8 mouse cellular contexts compared by ENCODE assay signal in the genomic region with DNA sequence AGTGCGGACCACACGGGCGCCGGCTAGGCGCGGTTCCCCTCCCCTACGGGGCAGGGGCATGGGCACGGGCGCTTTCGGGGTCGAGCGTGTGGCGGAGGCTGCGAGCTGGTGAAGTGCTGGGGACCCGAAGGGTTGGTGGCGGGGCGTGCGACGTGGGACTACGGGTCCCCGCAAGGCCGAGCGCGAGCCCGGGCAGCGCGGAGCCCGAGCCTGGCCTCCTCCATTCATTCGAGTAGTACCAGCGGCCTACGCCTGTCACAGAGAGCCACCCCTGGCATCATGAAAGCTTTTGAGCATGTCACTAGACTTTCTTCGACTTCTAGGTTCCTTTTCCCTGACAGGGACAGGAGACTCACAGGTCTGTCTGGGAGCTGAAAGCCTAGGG. TPM values are rescaled to one million over a fixed set of nuclear protein-coding genes. Genes with fewer than 3 reads are reported as not detected.
DNase-seq lines count a peak whose midpoint lies in the region; ATAC-seq lines count a peak whose summit lies in the region.

Gene Mroh8 (minus strand): TSS at position 134 of the 385 bp plus-strand sequence.

- peak within 1 kb of the TSS; percentile 92 for H3K9ac ChIP-seq in hindbrain, embryonic 11.5 days (ENCODE audit: low read depth, low read length)
- peak within 1 kb of the TSS; percentile 96 for H3K9ac ChIP-seq in liver, embryonic 15.5 days

- intact Hi-C loops in left cerebral cortex, postnatal 4 days (cut with DNase I): loop anchor here (5.0 kb wide), 1 partner anchor 77 kb away; the partner anchor contains the start of gene Rbl1
- intact Hi-C loops in gastrocnemius, postnatal 36 days (cut with DNase I): no loop called here

- DNase-seq in left cerebral cortex, adult 11 months (ENCODE audit: low spot score): peak; percentile 48
- DNase-seq in left cerebral cortex, postnatal 4 days: no peak
- DNase-seq in MN1 (ENCODE audit: low spot score): peak; percentile 57
- peak; percentile 73 to 76 for DNase-seq in cerebellum, postnatal 36 days
- DNase-seq in hindbrain, embryonic 11.5 days (ENCODE audit: low spot score): no peak
- DNase-seq in gastrocnemius, postnatal 36 days: no peak
- no peak for DNase-seq in testis, postnatal 14 days (ENCODE audit: low spot score)

- no peaks in the 10 kb centered on the region for H3K27me3 ChIP-seq in hindbrain, embryonic 11.5 days (ENCODE audit: control insufficient read depth, insufficient read depth, low read length)
- no peaks in the 10 kb centered on the region for H3K27me3 ChIP-seq in liver, embryonic 15.5 days

- WGBS in hindbrain, embryonic 11.5 days: under 1% methylated on average over 32 of the region's 32 CpGs
- under 1% methylated on average over 29 of the region's 32 CpGs for WGBS in liver, embryonic 15.5 days (ENCODE audit: insufficient replicate concordance)

- no peaks in the 10 kb centered on the region for H3K36me3 ChIP-seq in hindbrain, embryonic 11.5 days (ENCODE audit: control insufficient read depth, insufficient read depth, low read length)
- H3K36me3 ChIP-seq in liver, embryonic 15.5 days (replicated peaks): peaks cover 25% of the 10 kb centered on the region

- peak within 1 kb of the TSS; percentile 91 for H3K27ac ChIP-seq in hindbrain, embryonic 11.5 days (ENCODE audit: low read depth, low read length)
- H3K27ac ChIP-seq in liver, embryonic 15.5 days (replicated peaks): peak within 1 kb of the TSS; percentile 93

- no peaks in the 10 kb centered on the region for H3K9me3 ChIP-seq in hindbrain, embryonic 11.5 days (ENCODE audit: control insufficient read depth, low read length)
- H3K9me3 ChIP-seq in liver, embryonic 15.5 days (replicated peaks): no peaks in the 10 kb centered on the region

- peak within 1 kb of the TSS; percentile 51 for H3K4me2 ChIP-seq in hindbrain, embryonic 11.5 days (replicated peaks; ENCODE audit: low read depth, low read length)
- H3K4me2 ChIP-seq in liver, embryonic 15.5 days: peak within 1 kb of the TSS; percentile 75

- H3K4me3 ChIP-seq in hindbrain, embryonic 11.5 days (ENCODE audit: low read depth, low read length): peak within 1 kb of the TSS; percentile 98
- peak within 1 kb of the TSS; percentile 99 for H3K4me3 ChIP-seq in liver, embryonic 15.5 days (replicated peaks)

- peaks cover 5% of the 10 kb centered on the region for H3K4me1 ChIP-seq in hindbrain, embryonic 11.5 days (replicated peaks; ENCODE audit: control insufficient read depth, insufficient read depth, low read length)
- peaks cover 36% of the 10 kb centered on the region for H3K4me1 ChIP-seq in liver, embryonic 15.5 days (replicated peaks)

- ATAC-seq in hindbrain, embryonic 11.5 days (ENCODE audit: low FRiP score): peak; percentile 79
- ATAC-seq in liver, embryonic 15.5 days (ENCODE audit: insufficient read depth): peak; percentile 61; the same call in 1 of the 2 replicates

RNA-seq across cellular contexts. Expression of gene Mroh8, which starts in this region (rescaled TPM):
- under 1 TPM in 1 of 2 experiments, not detected in 1; 0.24 TPM for total RNA-seq in left cerebral cortex, postnatal 4 days (2021)
- polyA plus RNA-seq in hindbrain, embryonic 11.5 days (2014; fragmentation: Nextera tagmentation; extraction: Ambion mirVana): 0.75 and 0.79 TPM in 2 replicates
- polyA plus RNA-seq in liver, embryonic 15.5 days (2015; fragmentation: Nextera tagmentation; extraction: Ambion mirVana): 0.20 and 0.28 TPM in 2 replicates
- total RNA-seq in gastrocnemius, postnatal 36 days (2021): 1 to 10 TPM in 1 of 2 experiments, under 1 TPM in 1; 0.72 to 1.2 TPM

Comparison
In these comparisons a context has a peak if more than half of its experiments do, and no peak if none do; other contexts are left out.
1. DNase-seq: peak in left cerebral cortex, adult 11 months (single experiment), MN1 (single experiment) and cerebellum, postnatal 36 days (2 of 2); none in left cerebral cortex, postnatal 4 days (single experiment), hindbrain, embryonic 11.5 days (single experiment), gastrocnemius, postnatal 36 days (0 of 2) and testis, postnatal 14 days (single experiment).
2. Peak in ATAC-seq, H3K4me3 ChIP-seq, H3K27ac ChIP-seq, H3K9ac ChIP-seq and H3K4me2 ChIP-seq in hindbrain, embryonic 11.5 days; RNA of the gene not detected or under 1 TPM.
3. Peak in ATAC-seq, H3K4me3 ChIP-seq, H3K27ac ChIP-seq, H3K9ac ChIP-seq and H3K4me2 ChIP-seq in liver, embryonic 15.5 days; RNA of the gene not detected or under 1 TPM.